24 mouse cellular contexts compared by ENCODE assay signal in the genomic region with DNA sequence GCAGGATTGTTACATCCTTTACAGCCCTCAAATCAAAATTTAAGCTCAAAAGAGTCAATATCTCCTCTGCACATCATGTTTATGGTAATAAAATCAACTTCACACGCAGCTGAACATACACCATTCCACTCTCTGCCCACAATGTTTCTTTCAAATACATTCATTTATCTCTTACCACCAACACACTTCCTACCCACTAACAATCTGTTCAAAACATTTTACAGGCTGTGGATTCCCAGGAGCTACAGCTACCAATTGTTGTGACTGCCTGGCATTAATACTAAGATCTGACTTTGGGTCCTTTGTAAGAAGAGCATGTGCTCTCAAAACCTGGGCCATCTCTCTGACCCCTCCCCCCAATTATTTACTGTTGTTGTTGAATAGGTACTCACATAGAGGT.
"Had no signal": no experiment of that assay in that cellular context is flagged by ENCODE, and none has a peak within 500 bp of the region (broad histone marks: within the 10 kb centered on the region; RNA-seq: fewer than 3 reads in every experiment).

No protein-coding gene starts in this region.

- H3K4me3 ChIP-seq: left cerebral cortex, adult 2 months; limb, embryonic 10.5 days; limb, embryonic 13.5 days; liver, embryonic 12.5 days; liver, embryonic 15.5 days; lung, embryonic 15.5 days; megakaryocyte, embryonic 14.5 days; midbrain, embryonic 10.5 days; midbrain, embryonic 13.5 days; myocyte; neural tube, embryonic 13.5 days had no signal

- DNase-seq: kidney, adult 2 months; kidney, postnatal 25 days; liver; lung, adult 18-20 months; lung, postnatal 10 days; lung, postnatal 36 days; thymus, adult 2 months; thymus, postnatal 14 days; thymus, postnatal 4 days had no signal

- H3K27ac ChIP-seq: kidney, postnatal 0 days; left cerebral cortex, adult 2 months; limb, embryonic 10.5 days; limb, embryonic 13.5 days; liver, embryonic 12.5 days; liver, embryonic 15.5 days; lung, embryonic 15.5 days; midbrain, embryonic 10.5 days; midbrain, embryonic 13.5 days; neural tube, embryonic 13.5 days had no signal

- ATAC-seq: inflammation-experienced regulatory T-cells, adult 6 months; intestine, embryonic 16.5 days; liver, embryonic 12.5 days; midbrain, embryonic 13.5 days; midbrain, embryonic 16.5 days had no signal
